Mouse (Mus musculus): ENCODE measurements around the gene Ppp1r10. TPM values are rescaled to one million over a fixed set of nuclear protein-coding genes. Genes with fewer than 3 reads are reported as not detected.

Gene Ppp1r10
- polyA plus RNA-seq, 1 experiment from 2014 or later, result 38.9 TPM

- peaks cover 19% of the 10 kb centered on the region for H3K4me1 ChIP-seq (ENCODE audit: control insufficient read depth, insufficient read depth, low read length)
- ATAC-seq, result no peak
- H3K27ac ChIP-seq (ENCODE audit: low read length), result no peak overlapping the region
- H3K27me3 ChIP-seq (ENCODE audit: control insufficient read depth, insufficient read depth, low read depth, low read length), result no peaks in the 10 kb centered on the region
- no peaks in the 10 kb centered on the region for H3K9me3 ChIP-seq (replicated peaks; ENCODE audit: control insufficient read depth, low read length, poor library complexity, severe bottlenecking)
- H3K36me3 ChIP-seq (ENCODE audit: control insufficient read depth, insufficient read depth, low read length), result peaks cover 23% of the 10 kb centered on the region
- 47% methylated on average over 1 of the region's 1 CpGs for WGBS
- no peak overlapping the region for H3K4me3 ChIP-seq (ENCODE audit: low read depth, low read length)
- no peak overlapping the region for H3K9ac ChIP-seq (ENCODE audit: low read depth, low read length)
- H3K4me2 ChIP-seq (ENCODE audit: low read length), result no peak overlapping the region
Observed at GRCm38 (mm10) chr17:35972131-35972530, 55.9 kb downstream of the Ppp1r10 start.

- peak overlapping the region; percentile 90 for H3K9ac ChIP-seq (ENCODE audit: low read depth, low read length)
- under 1% methylated on average over 41 of the region's 41 CpGs for WGBS
Observed at GRCm38 (mm10) chr17:35978811-35979400, 62.7 kb downstream of the Ppp1r10 start.

GRCm38 (mm10) chr17:35979401-35980362 is 63.4 kb downstream of the Ppp1r10 start, which contains the start of the genes Gnl1 and Prr3:
Gene Gnl1 (plus strand): TSS chr17:35979851.
Gene Prr3 (minus strand): TSS chr17:35980236.
- H3K27ac ChIP-seq (ENCODE audit: low read length), result peak within 1 kb of the TSS; percentile 95
- peaks cover 15% of the 10 kb centered on the region for H3K4me1 ChIP-seq (ENCODE audit: control insufficient read depth, insufficient read depth, low read length)
- peaks cover 19% of the 10 kb centered on the region for H3K36me3 ChIP-seq (ENCODE audit: control insufficient read depth, insufficient read depth, low read length)
- H3K9ac ChIP-seq (ENCODE audit: low read depth, low read length), result peak within 1 kb of the TSS; percentile 90
- H3K4me3 ChIP-seq (ENCODE audit: low read depth, low read length), result peak within 1 kb of the TSS; percentile 94
- no peaks in the 10 kb centered on the region for H3K9me3 ChIP-seq (replicated peaks; ENCODE audit: control insufficient read depth, low read length, poor library complexity, severe bottlenecking)
- no peaks in the 10 kb centered on the region for H3K27me3 ChIP-seq (ENCODE audit: control insufficient read depth, insufficient read depth, low read depth, low read length)
- ATAC-seq, result peak; percentile 82
- WGBS, result under 1% methylated on average over 83 of the region's 109 CpGs
- peak within 1 kb of the TSS; percentile 76 for H3K4me2 ChIP-seq (ENCODE audit: low read length)

More at GRCm38 (mm10) chr17:35978811-35979400, 62.7 kb downstream of the Ppp1r10 start:
- peaks cover 24% of the 10 kb centered on the region for H3K36me3 ChIP-seq (ENCODE audit: control insufficient read depth, insufficient read depth, low read length)
- peak overlapping the region; percentile 94 for H3K4me3 ChIP-seq (ENCODE audit: low read depth, low read length)
- peak; percentile 90 for ATAC-seq
- no peaks in the 10 kb centered on the region for H3K9me3 ChIP-seq (replicated peaks; ENCODE audit: control insufficient read depth, low read length, poor library complexity, severe bottlenecking)
- peaks cover 15% of the 10 kb centered on the region for H3K4me1 ChIP-seq (ENCODE audit: control insufficient read depth, insufficient read depth, low read length)
- peak overlapping the region; percentile 76 for H3K4me2 ChIP-seq (ENCODE audit: low read length)
- H3K27ac ChIP-seq (ENCODE audit: low read length), result peak overlapping the region; percentile 95
- no peaks in the 10 kb centered on the region for H3K27me3 ChIP-seq (ENCODE audit: control insufficient read depth, insufficient read depth, low read depth, low read length)

- peak overlapping the region; percentile 76 for H3K4me2 ChIP-seq (ENCODE audit: low read length)
- H3K9ac ChIP-seq (ENCODE audit: low read depth, low read length), result peak overlapping the region; percentile 90
- 0% methylated on average over 29 of the region's 29 CpGs for WGBS
- peak; percentile 44; the same call in 1 of the 2 replicates for ATAC-seq
- no peaks in the 10 kb centered on the region for H3K9me3 ChIP-seq (replicated peaks; ENCODE audit: control insufficient read depth, low read length, poor library complexity, severe bottlenecking)
- no peaks in the 10 kb centered on the region for H3K27me3 ChIP-seq (ENCODE audit: control insufficient read depth, insufficient read depth, low read depth, low read length)
- H3K27ac ChIP-seq (ENCODE audit: low read length), result peak overlapping the region; percentile 95
- H3K4me1 ChIP-seq (ENCODE audit: control insufficient read depth, insufficient read depth, low read length), result peaks cover 15% of the 10 kb centered on the region
- peaks cover 23% of the 10 kb centered on the region for H3K36me3 ChIP-seq (ENCODE audit: control insufficient read depth, insufficient read depth, low read length)
- peak overlapping the region; percentile 94 for H3K4me3 ChIP-seq (ENCODE audit: low read depth, low read length)
Observed at GRCm38 (mm10) chr17:35980363-35980754, 64.1 kb downstream of the Ppp1r10 start.

GRCm38 (mm10) chr17:35981776-35982175 is 65.5 kb downstream of the Ppp1r10 start:
- H3K27me3 ChIP-seq (ENCODE audit: control insufficient read depth, insufficient read depth, low read depth, low read length), result no peaks in the 10 kb centered on the region
- no peak overlapping the region for H3K27ac ChIP-seq (ENCODE audit: low read length)
- H3K4me2 ChIP-seq (ENCODE audit: low read length), result no peak overlapping the region
- H3K4me1 ChIP-seq (ENCODE audit: control insufficient read depth, insufficient read depth, low read length), result peaks cover 15% of the 10 kb centered on the region
- ATAC-seq, result no peak
- no peak overlapping the region for H3K9ac ChIP-seq (ENCODE audit: low read depth, low read length)
- H3K4me3 ChIP-seq (ENCODE audit: low read depth, low read length), result no peak overlapping the region
- 96% methylated on average over 9 of the region's 9 CpGs for WGBS
- peaks cover 19% of the 10 kb centered on the region for H3K36me3 ChIP-seq (ENCODE audit: control insufficient read depth, insufficient read depth, low read length)
- H3K9me3 ChIP-seq (replicated peaks; ENCODE audit: control insufficient read depth, low read length, poor library complexity, severe bottlenecking), result no peaks in the 10 kb centered on the region

MicroRNA genes within 50 kb of the gene (microRNA counts, 519-probe panel; counts per million panel counts)
- microRNA mmu-miR-1894-3p, result 386 counts per million, percentile 18 among the panel's probes with 10 or more counts
- 1,825 counts per million, percentile 38 among the panel's probes with 10 or more counts for microRNA mmu-miR-1894-5p
- microRNA mmu-miR-877, result 1,746 counts per million, percentile 35 among the panel's probes with 10 or more counts

Small RNAs within 50 kb of the gene (microRNA-seq; reads per million reads assigned to microRNA genes)
- gene Gm28033, result 1.0 reads per million
- not detected for gene Mir1894
- gene Mir877, result 96.7 reads per million, percentile 54 among the genes with 10 or more reads in this experiment

Other genes starting within 250 kb of the Ppp1r10 start
- 15.1 and 15.3 TPM in 2 replicates for gene Vars2, start 248.8 kb upstream of the Ppp1r10 start, polyA plus RNA-seq (2015; fragmentation: Nextera tagmentation; extraction: Ambion mirVana)
- 26.5 and 27.3 TPM in 2 replicates for gene Gtf2h4, start 242.7 kb upstream of the Ppp1r10 start, polyA plus RNA-seq (2015; fragmentation: Nextera tagmentation; extraction: Ambion mirVana)
- 87.8 and 103 TPM in 2 replicates for gene Ddr1, start 211.8 kb upstream of the Ppp1r10 start, polyA plus RNA-seq (2015; fragmentation: Nextera tagmentation; extraction: Ambion mirVana)
- 8.9 and 10.5 TPM in 2 replicates for gene Ier3, start 94.8 kb upstream of the Ppp1r10 start, polyA plus RNA-seq (2015; fragmentation: Nextera tagmentation; extraction: Ambion mirVana)
- gene Flot1, start 93.2 kb upstream of the Ppp1r10 start, polyA plus RNA-seq (2015; fragmentation: Nextera tagmentation; extraction: Ambion mirVana), result 102 and 104 TPM in 2 replicates
- gene Tubb5, start 78.1 kb upstream of the Ppp1r10 start, polyA plus RNA-seq (2015; fragmentation: Nextera tagmentation; extraction: Ambion mirVana), result 1,852 and 1,913 TPM in 2 replicates
- 8.6 and 10.3 TPM in 2 replicates for gene Mdc1, start 74.9 kb upstream of the Ppp1r10 start, polyA plus RNA-seq (2015; fragmentation: Nextera tagmentation; extraction: Ambion mirVana)
- gene Nrm, start 55.1 kb upstream of the Ppp1r10 start, polyA plus RNA-seq (2015; fragmentation: Nextera tagmentation; extraction: Ambion mirVana), result 13.5 and 14.6 TPM in 2 replicates
- 18.4 and 18.8 TPM in 2 replicates for gene Ppp1r18, start 50.8 kb upstream of the Ppp1r10 start, polyA plus RNA-seq (2015; fragmentation: Nextera tagmentation; extraction: Ambion mirVana)
- gene Dhx16, start 36.6 kb upstream of the Ppp1r10 start, polyA plus RNA-seq (2015; fragmentation: Nextera tagmentation; extraction: Ambion mirVana), result 28.4 and 30.5 TPM in 2 replicates
- gene 2310061I04Rik, start 19.0 kb upstream of the Ppp1r10 start, polyA plus RNA-seq (2015; fragmentation: Nextera tagmentation; extraction: Ambion mirVana), result 63.9 and 76.4 TPM in 2 replicates
- gene Atat1, start 6.4 kb upstream of the Ppp1r10 start, polyA plus RNA-seq (2015; fragmentation: Nextera tagmentation; extraction: Ambion mirVana), result 455 and 465 TPM in 2 replicates
- gene Mrps18b, start within 50 bp of the Ppp1r10 start, polyA plus RNA-seq (2015; fragmentation: Nextera tagmentation; extraction: Ambion mirVana), result 46.9 and 54.4 TPM in 2 replicates
- gene Abcf1, start 53.3 kb downstream of the Ppp1r10 start, polyA plus RNA-seq (2015; fragmentation: Nextera tagmentation; extraction: Ambion mirVana), result 90.7 and 93.8 TPM in 2 replicates
- gene Gnl1, start 63.4 kb downstream of the Ppp1r10 start, polyA plus RNA-seq (2015; fragmentation: Nextera tagmentation; extraction: Ambion mirVana), result 63.3 and 66.8 TPM in 2 replicates
- 102 and 107 TPM in 2 replicates for gene Prr3, start 63.8 kb downstream of the Ppp1r10 start, polyA plus RNA-seq (2015; fragmentation: Nextera tagmentation; extraction: Ambion mirVana)
- gene H2-T24, start 104.1 kb downstream of the Ppp1r10 start, polyA plus RNA-seq (2015; fragmentation: Nextera tagmentation; extraction: Ambion mirVana), result 8.0 and 8.8 TPM in 2 replicates
- 4.1 and 4.8 TPM in 2 replicates for gene H2-T23, start 116.4 kb downstream of the Ppp1r10 start, polyA plus RNA-seq (2015; fragmentation: Nextera tagmentation; extraction: Ambion mirVana)
- gene H2-T22, start 126.3 kb downstream of the Ppp1r10 start, polyA plus RNA-seq (2015; fragmentation: Nextera tagmentation; extraction: Ambion mirVana), result 5.3 and 6.2 TPM in 2 replicates
- not detected in 2 replicates for gene Gm6034, start 126.5 kb downstream of the Ppp1r10 start, polyA plus RNA-seq (2015; fragmentation: Nextera tagmentation; extraction: Ambion mirVana)
- gene Gm11127, start 141.9 kb downstream of the Ppp1r10 start, polyA plus RNA-seq (2015; fragmentation: Nextera tagmentation; extraction: Ambion mirVana), result not detected in 2 replicates
- gene Gm19684, start 205.2 kb downstream of the Ppp1r10 start, polyA plus RNA-seq (2015; fragmentation: Nextera tagmentation; extraction: Ambion mirVana), result not detected in 2 replicates
- not detected in 2 replicates for gene Gm7030, start 213.0 kb downstream of the Ppp1r10 start, polyA plus RNA-seq (2015; fragmentation: Nextera tagmentation; extraction: Ambion mirVana)

Measured in midbrain, embryonic 16.5 days (tissue).